In genomic region chr4:35417866-35418265, GRCm38 (mm10) we compare ENCODE assay signal across 8 mouse cellular contexts.
DNase-seq lines count a peak whose midpoint lies in the region; ATAC-seq lines count a peak whose summit lies in the region.

No protein-coding gene starts in this region.

- 59% methylated on average over 3 of the region's 3 CpGs for WGBS in hindbrain, embryonic 14.5 days
- 58% methylated on average over 3 of the region's 3 CpGs for WGBS in hindbrain, embryonic 13.5 days
- 53% methylated on average over 3 of the region's 3 CpGs for WGBS in embryonic facial prominence, embryonic 11.5 days

- H3K27me3 ChIP-seq in hindbrain, embryonic 14.5 days (ENCODE audit: control insufficient read depth, insufficient read depth, low read length), result no peaks in the 10 kb centered on the region
- H3K27me3 ChIP-seq in hindbrain, embryonic 13.5 days, result no peaks in the 10 kb centered on the region
- no peaks in the 10 kb centered on the region for H3K27me3 ChIP-seq in embryonic facial prominence, embryonic 11.5 days (ENCODE audit: control insufficient read depth, insufficient read depth, low read length)

- no peaks in the 10 kb centered on the region for H3K4me1 ChIP-seq in hindbrain, embryonic 14.5 days (replicated peaks; ENCODE audit: control insufficient read depth, insufficient read depth, low read length)
- no peaks in the 10 kb centered on the region for H3K4me1 ChIP-seq in hindbrain, embryonic 13.5 days (replicated peaks)
- H3K4me1 ChIP-seq in embryonic facial prominence, embryonic 11.5 days (ENCODE audit: control insufficient read depth, insufficient read depth, low read length), result no peaks in the 10 kb centered on the region

- no peak overlapping the region for H3K9ac ChIP-seq in hindbrain, embryonic 14.5 days
- no peak overlapping the region for H3K9ac ChIP-seq in hindbrain, embryonic 13.5 days
- no peak overlapping the region for H3K9ac ChIP-seq in embryonic facial prominence, embryonic 11.5 days (replicated peaks; ENCODE audit: low read length)

- H3K4me2 ChIP-seq in hindbrain, embryonic 14.5 days (replicated peaks), result no peak overlapping the region
- H3K4me2 ChIP-seq in hindbrain, embryonic 13.5 days, result no peak overlapping the region
- H3K4me2 ChIP-seq in embryonic facial prominence, embryonic 11.5 days (ENCODE audit: low read depth, low read length), result no peak overlapping the region

- intact Hi-C loops in left cerebral cortex, postnatal 4 days (cut with DNase I), result no loop called here

- no peak for ATAC-seq in hindbrain, embryonic 14.5 days (ENCODE audit: low FRiP score)
- ATAC-seq in hindbrain, embryonic 13.5 days (ENCODE audit: low FRiP score), result no peak
- ATAC-seq in embryonic facial prominence, embryonic 11.5 days (replicated peaks; ENCODE audit: insufficient number of reproducible peaks, low FRiP score, low TSS enrichment, low read depth), result no peak

- no peak overlapping the region for H3K4me3 ChIP-seq in hindbrain, embryonic 14.5 days (replicated peaks; ENCODE audit: low read length)
- no peak overlapping the region for H3K4me3 ChIP-seq in hindbrain, embryonic 13.5 days
- no peak overlapping the region for H3K4me3 ChIP-seq in embryonic facial prominence, embryonic 11.5 days (ENCODE audit: low read depth, low read length)

- no peaks in the 10 kb centered on the region for H3K36me3 ChIP-seq in hindbrain, embryonic 14.5 days (replicated peaks; ENCODE audit: control insufficient read depth, insufficient read depth)
- H3K36me3 ChIP-seq in hindbrain, embryonic 13.5 days, result no peaks in the 10 kb centered on the region
- no peaks in the 10 kb centered on the region for H3K36me3 ChIP-seq in embryonic facial prominence, embryonic 11.5 days (replicated peaks; ENCODE audit: control insufficient read depth, insufficient read depth, low read depth, low read length)

- peak; percentile 65 for DNase-seq in hindbrain, embryonic 14.5 days (ENCODE audit: low spot score)
- DNase-seq in A20 (ENCODE audit: low read depth, low spot score) (peak; percentile 53), ZHBTc4 (ENCODE audit: low read depth, low spot score) (peak; percentile 75)
- peak; percentile 74 for DNase-seq in embryonic facial prominence, embryonic 11.5 days (ENCODE audit: low spot score)
- peak; percentile 61 for DNase-seq in left cerebral cortex, postnatal 4 days
- peak; percentile 20 for DNase-seq in retina, postnatal 7 days (ENCODE audit: low read depth, low spot score)
- no peak for DNase-seq in ovary, adult 18-20 months (ENCODE audit: low spot score)

- H3K9me3 ChIP-seq in hindbrain, embryonic 14.5 days (ENCODE audit: control insufficient read depth, low read length), result no peaks in the 10 kb centered on the region
- H3K9me3 ChIP-seq in hindbrain, embryonic 13.5 days, result no peaks in the 10 kb centered on the region
- no peaks in the 10 kb centered on the region for H3K9me3 ChIP-seq in embryonic facial prominence, embryonic 11.5 days (replicated peaks; ENCODE audit: control insufficient read depth, low read length)

- H3K27ac ChIP-seq in hindbrain, embryonic 14.5 days, result no peak overlapping the region
- H3K27ac ChIP-seq in hindbrain, embryonic 13.5 days, result no peak overlapping the region
- no peak overlapping the region for H3K27ac ChIP-seq in embryonic facial prominence, embryonic 11.5 days (replicated peaks; ENCODE audit: low read depth, low read length)
